Mouse (Mus musculus): ENCODE data around the gene Fras1. TPM values are rescaled to one million over a fixed set of nuclear protein-coding genes. Genes with fewer than 3 reads are reported as not detected.

Gene Fras1
- total RNA-seq, 2 experiments from 2014 or later: 21.1 to 24.8 TPM

DNA sequence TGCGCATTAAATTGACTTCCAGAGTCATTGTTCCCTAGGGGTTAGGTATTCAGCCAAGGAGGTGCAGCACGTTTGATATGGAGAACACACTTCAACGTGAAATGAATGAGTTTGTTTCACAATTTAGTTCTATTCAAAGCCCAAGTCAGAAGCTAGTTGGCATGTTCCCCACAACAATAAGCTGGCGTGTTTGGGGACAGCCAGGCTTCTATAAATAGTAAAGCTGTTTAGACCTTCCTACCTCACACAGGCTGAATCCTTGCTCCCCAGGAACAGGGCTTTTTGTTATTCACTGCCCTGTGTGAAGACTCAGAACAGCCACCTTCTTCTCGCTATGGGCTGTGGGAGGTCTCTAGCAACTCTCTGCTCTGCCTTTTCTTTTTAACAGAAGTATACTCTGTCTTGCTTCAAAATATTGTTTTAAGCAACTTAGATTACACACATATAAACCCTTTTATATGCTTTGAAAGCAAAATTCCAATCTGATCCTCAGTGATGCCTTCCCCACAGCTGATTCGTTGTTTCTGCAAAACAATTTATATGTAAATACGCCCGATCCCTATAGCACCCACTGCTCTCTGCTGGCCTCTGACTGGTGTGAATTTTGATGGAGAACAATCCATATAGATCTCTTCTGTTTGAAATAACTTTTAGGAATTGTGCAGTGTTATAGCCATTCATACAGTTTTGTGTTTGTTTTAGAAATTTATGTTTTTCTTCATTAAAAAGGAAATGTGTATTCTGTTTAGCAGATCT is 184.5 kb downstream of the Fras1 start:
- DNase-seq: no peak
- intact Hi-C loops (cut with DNase I): no loop called here

DNA sequence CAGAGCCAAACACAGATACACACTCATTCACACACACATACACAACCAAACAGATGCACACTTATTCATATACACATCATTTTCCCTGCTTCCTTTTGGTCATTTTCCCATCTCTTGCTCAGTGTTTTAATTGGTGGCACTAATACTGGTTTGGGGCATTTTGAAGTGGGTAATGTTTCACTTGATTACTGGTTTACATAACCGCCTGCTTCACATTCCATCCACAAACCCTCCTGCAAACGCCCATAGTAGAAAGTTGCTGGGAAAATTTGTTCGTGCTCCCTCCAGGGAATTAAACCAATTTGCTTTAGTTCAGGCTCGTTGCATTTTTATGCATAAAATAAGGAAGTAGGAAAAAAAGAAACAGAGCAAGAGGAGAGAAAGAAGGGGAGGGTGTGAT is 200.8 kb downstream of the Fras1 start:
- DNase-seq: no peak
- intact Hi-C loops (cut with DNase I): no loop called here

DNA sequence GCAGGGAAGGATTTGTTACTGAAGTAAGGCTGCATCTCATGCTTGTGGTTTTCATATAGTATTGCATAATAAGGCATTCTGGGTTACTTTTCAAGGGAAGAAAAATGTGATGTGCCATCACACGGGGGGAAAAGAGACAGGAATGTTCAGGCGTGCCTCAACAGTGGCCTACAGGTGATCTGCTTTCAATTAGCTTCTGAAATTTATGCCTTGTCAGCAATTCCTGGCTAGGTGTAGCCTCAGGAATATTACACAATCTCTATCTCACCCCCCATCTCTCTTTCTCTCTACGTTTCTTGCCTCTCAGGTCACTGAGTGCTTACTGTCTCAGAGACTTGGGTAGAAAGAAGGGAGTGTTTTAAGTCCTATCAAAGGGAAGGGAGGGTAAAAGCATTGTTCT is 204.9 kb downstream of the Fras1 start:
- intact Hi-C loops (cut with DNase I): no loop called here
- DNase-seq: no peak

DNA sequence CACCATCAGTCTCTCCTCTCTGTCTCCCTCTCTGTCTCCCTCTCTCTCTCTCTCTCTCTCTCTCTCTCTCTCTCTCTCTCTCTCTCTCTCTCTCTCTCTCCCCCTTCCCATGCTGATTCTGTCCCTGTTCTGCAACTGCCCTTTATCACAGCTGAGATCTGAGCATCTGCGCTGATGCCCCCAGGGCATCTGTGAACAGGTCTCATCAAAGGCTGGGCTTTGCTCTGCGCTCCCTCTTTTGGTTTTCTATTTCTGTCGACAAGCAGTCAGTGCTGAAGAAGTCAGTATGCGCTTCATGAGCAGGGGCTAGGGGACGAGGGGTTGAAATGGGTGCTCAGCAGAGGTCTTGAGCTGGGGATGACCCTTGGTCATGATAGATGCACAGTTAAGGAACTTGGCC is 206.2 kb downstream of the Fras1 start:
- DNase-seq: no peak
- intact Hi-C loops (cut with DNase I): no loop called here

- DNase-seq: no peak
- intact Hi-C loops (cut with DNase I): no loop called here
Observed at GRCm38 (mm10) chr5:96584730-96585129, 211.0 kb downstream of the Fras1 start.

DNA sequence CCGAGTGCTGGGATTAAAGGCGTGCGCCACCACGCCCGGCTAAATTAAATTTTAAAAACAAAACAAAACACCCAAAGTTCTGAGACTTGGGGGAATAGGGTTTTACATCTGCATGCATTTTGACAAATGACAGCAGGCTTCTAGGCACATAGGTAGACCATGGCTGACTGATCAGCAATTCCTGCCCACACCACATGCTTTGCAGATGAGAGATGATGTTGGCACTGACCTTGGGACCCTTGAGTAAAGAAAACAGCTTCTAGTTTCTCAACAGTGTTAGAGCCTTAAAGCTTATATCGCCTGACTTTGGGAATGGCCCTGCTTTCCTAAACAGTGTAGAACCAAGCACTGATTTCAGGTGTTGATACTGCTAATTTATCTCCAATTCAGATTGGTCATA is 216.9 kb downstream of the Fras1 start:
- no peak for DNase-seq
- intact Hi-C loops (cut with DNase I): no loop called here

GRCm38 (mm10) chr5:96595793-96596192 is 222.0 kb downstream of the Fras1 start:
- no peak for DNase-seq
- intact Hi-C loops (cut with DNase I): no loop called here

DNA sequence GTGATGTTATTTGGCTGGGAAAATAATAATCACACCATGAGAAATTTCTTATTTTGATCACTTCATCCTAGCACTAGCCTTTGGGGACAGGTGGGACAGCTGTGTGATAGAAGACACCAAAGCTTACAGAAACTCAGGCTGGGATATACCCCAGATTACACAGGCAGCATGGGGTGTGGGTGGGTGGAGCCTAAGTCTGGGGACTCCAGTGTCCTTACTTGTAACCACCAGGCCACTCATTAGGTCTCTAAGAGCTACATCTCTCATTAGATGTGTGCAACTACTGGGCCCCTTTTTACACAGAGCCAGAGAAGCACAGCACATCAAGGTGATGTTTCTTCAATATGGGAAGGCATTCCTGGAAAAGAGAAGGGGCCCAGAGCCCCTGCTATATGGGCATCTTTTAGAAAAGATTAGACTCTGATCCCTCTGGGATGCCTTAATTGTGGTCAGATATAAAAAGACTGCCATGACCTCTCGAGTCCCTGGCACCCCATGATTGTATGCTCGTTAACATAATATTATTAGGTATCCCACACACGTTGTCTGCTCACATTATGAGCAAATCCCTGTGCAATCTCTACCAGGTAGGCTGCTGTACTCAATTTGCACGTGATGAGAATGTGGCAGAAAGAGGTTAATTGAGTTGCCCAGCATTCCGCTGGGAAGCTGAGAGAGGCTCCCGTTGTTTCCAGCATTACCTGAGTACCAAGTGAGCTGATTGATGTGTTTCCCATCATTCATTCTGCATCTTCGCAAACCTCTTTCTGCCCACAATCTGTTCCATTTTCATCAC is 230.4 kb downstream of the Fras1 start:
- no peak for DNase-seq
- intact Hi-C loops (cut with DNase I): no loop called here

DNA sequence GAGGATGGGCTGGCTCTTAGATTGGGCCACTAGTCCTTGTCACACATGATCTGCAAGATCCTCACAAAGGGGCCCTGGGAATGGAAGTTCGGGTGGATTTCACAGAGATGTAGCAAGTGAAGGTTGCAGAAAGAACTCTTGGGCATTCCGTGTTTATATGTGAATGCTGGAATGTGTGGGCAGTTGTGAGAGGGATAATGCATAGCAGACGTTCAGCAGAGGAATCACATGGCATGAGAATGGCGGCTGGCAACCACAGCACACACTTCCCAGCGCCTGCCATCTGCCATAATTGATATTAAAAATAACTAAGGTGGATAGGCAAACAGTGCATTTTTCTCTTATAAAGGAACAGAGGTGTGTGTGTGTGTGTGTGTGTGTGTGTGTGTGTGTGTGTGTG is 234.3 kb downstream of the Fras1 start:
- no peak for DNase-seq
- intact Hi-C loops (cut with DNase I): no loop called here

GRCm38 (mm10) chr5:96608581-96609280 is 235.0 kb downstream of the Fras1 start:
- intact Hi-C loops (cut with DNase I): no loop called here
- DNase-seq: no peak

- intact Hi-C loops (cut with DNase I): no loop called here
- DNase-seq: no peak
Observed at GRCm38 (mm10) chr5:96612077-96612476, 238.3 kb downstream of the Fras1 start.

DNA sequence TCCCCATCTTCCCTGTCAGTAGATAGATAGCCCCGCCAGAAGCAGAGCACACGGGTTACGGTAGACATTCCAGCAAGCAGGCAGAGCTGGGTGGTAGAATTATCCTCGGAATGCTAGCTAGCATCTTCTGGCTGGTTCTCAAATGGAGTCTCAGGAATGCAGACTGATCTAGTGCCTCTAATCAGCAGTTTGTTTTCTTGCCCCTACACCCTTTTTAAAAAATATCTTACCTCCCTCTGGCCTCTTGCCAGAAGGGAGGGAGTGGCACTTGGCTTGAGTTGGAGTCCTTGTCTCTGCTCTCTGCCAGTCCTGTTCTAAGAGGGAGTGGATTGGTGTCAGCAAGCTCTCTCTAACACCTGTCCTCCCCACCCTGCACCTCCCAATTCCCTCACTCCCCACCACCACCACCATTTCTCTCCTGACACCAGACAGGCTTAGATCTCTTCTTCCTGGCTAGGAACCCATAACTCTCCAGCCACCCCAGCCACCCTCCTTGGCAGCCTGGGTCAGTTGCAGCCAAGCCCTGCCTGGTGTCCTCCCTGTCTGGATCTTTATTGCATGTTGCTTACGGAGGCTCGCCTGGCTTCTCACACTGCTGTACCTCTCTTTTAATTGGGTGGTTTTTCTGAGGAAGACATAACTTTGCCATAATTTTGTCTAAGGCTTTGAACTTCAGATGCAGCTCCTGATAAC is 243.3 kb downstream of the Fras1 start:
- intact Hi-C loops (cut with DNase I): no loop called here
- DNase-seq: no peak

- intact Hi-C loops (cut with DNase I): no loop called here
Observed at GRCm38 (mm10) chr5:96618008-96618407, 244.3 kb downstream of the Fras1 start.

DNA sequence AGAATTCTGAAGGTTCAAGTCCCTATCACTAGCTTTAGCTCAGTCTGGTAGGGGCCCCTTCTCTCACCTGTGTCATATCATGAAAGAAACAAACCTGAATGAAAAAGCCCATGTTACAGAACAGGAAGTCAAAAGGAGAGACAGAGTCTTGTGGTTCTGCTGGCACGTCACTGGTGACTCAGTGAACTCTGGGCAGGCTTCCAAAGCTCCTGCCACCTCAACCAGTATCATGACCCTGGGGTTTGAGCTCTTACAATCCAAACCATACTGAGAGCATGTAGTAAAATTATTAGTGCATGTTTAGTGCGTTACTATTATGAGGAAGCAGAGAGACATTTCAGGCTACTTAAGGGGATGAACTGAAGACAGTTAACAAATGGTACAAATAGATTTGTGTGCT is 246.5 kb downstream of the Fras1 start:
- DNase-seq: no peak

More at GRCm38 (mm10) chr5:96618008-96618407, 244.3 kb downstream of the Fras1 start:
- DNase-seq: no peak

DNA sequence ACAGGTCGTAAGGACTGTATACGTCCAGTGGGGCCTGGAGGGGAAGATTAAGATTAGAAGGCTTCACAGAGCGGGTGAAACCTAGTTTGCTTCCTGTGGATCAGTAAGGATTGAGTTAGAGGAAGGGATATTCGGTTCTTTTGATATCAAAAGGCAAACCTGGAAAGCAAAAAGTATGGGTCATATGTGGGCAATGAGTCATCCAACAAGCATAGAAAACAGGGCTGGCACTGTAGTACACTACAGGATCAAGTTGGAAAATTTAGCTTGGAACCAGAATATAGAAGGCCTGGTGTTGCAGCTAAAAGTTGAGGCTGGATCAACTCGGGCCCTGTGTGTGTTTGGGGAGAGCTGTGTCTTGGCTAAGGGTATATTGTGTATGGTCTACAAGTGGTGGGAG is 246.9 kb downstream of the Fras1 start:
- intact Hi-C loops (cut with DNase I): no loop called here
- no peak for DNase-seq

More for the DNA sequence above, 246.5 kb downstream of the Fras1 start:
- intact Hi-C loops (cut with DNase I): no loop called here

DNA sequence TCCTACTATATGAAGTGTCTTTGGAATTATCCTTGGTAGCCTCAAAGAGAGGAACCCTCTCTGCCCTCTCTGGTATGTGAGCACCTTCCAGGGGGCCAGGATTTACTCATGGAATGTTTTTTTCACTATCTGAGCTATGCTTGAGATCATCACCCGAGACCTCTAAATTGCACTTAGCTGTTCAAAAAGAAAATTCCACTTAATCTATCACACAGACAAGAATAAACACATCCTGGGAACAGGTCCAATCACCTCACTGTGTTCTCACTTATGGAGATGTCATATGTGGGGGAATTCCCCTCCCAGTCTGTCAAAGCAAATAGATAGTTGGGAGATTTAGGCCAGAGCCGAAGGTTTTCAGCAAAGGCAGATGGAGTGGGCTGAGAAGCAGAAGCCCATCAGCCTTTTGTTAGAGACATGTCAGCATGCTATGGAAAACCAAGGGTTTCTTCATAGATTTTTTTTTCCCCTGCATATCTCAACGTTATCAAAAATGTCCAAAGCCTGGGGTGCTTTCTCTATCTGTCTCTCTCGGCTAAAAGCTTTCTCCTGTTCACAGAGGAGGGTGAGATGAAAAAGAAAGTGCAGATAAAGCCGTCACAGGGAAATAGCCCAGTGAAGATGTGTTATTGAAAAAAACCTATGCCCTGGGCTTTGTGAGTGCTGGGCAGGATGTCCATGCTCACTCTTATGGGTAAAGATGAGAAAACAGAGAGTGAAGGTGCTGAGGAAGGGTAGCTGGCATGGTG is 249.0 kb downstream of the Fras1 start:
- no peak for DNase-seq

DNA sequence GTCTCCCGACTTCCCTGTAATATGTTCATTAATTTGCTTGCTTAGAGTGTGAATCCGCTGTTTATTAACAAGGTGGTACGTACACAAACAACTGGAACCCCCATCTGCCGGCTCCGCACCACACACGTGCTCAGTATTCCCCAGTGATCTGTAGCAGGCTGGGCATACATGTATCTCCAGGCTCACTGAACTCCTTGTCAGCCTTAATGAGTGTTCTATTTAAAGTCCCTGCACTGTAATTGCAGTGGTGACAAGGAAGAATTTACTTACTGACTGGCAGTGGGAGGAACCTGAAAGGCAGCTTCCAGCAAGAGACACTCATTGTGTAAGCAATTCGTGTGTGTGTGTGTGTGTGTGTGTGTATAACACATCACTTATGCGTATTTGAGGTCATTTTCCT is 256.1 kb downstream of the Fras1 start:
- intact Hi-C loops (cut with DNase I): no loop called here
- no peak for DNase-seq

More for the DNA sequence above, 249.0 kb downstream of the Fras1 start:
- intact Hi-C loops (cut with DNase I): no loop called here

DNA sequence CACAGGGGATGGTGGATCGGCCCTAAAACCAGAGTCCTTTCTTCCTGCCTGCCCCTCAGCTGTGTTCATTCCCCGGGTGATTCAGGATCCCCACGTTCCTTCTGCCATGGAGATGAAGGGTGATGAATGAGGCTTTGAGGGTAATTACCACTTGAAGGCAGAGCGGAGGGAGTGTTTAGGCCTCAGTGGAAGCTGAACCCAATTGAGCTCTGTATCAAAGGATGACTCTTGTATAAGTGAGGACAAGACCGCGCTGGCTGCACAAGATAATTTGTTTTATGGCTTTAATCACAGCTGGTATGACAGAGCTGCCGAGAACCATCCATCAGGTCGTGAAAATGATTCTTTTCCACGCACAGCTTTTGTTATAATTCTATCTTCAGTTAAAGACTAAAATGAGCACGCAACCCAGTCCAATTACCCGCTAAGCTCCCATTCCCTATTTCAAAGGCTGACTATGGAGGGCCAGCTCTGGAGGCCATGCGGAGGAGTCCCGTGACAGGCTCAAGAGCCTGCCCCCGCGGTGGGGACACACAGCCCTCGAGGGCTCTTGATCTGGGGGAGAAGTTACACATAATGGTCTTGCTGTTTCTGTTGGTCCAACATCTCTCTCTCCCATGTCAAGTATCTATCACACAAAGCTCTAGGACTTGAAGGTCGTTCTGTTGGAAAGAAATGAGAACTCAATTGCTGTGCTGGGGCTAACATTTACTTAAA is 261.5 kb downstream of the Fras1 start:
- intact Hi-C loops (cut with DNase I): no loop called here
- DNase-seq: no peak

DNA sequence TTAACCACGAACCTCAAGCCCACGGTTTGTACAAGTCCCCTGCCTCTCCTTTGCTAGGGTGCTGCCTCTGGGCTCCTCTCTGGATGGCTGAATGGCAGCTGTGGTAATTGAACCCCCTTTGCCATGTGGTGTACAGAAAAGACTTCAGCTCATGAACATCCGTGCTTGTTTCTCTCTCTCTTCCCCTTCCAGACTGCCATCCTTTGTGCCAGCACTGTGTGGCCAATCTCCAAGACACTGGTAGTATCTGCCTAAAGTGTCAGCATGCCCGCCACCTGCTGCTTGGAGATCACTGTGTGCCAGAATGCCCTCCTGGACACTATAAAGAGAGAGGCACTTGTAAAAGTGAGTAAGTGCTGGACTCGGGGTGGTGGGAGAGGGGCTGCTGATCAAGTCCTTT is 262.1 kb downstream of the Fras1 start:
- peak; percentile 88 for DNase-seq
- intact Hi-C loops (cut with DNase I): no loop called here
